Mouse (Mus musculus) bone marrow macrophage, adult 2 months (primary cell): ENCODE results near the gene Sspo.

Experiments
- CTCF ChIP-seq: IDR thresholded peaks from 2 replicates; pipeline ENCODE4 v1.5.1; 2012; ENCODE audit warnings: low read depth, mild to moderate bottlenecking, low read length, moderate library complexity
- POLR2A ChIP-seq: IDR thresholded peaks from 2 replicates; pipeline ENCODE4 v1.6.1; 2012; ENCODE audit warnings: mild to moderate bottlenecking, low read depth, low read length, borderline replicate concordance

GRCm38 (mm10) chr6:48487747-48488725, 40.0 kb downstream of the Sspo start:
- TF ChIP-seq CTCF (no peak), POLR2A (no peak)
